Mouse (Mus musculus) kidney, adult 2 months (tissue): ENCODE measurements around the gene Krt8. TPM values are rescaled to one million over a fixed set of nuclear protein-coding genes. Genes with fewer than 3 reads are reported as not detected.
"Not testable (repeated sequence)": the region's sequence is repeated elsewhere in the genome, so short reads cannot be mapped to it uniquely, and the experiment has no call there.

Source experiments
- DNase-seq: peaks from one replicate; pipeline ENCODE4 v3.0.0; 2021
- H3K27ac ChIP-seq: fragments of 200-500 bp; 2 replicates; pipeline ENCODE4 v1.5.1; 2012; ENCODE audit warnings: low read depth, low read length, control low read depth, inconsistent platforms; ENCODE audit not compliant: insufficient read depth
- H3K27me3 ChIP-seq: fragments of 200-500 bp; replicated peaks from 2 replicates; pipeline ENCODE4 v1.6.1; 2012; ENCODE audit warnings: mild to moderate bottlenecking, moderate library complexity, low read length, inconsistent platforms; ENCODE audit not compliant: control insufficient read depth, insufficient read depth
- H3K36me3 ChIP-seq: fragments of 200-500 bp; 2 replicates; pipeline ENCODE4 v1.6.1; 2012; ENCODE audit warnings: mild to moderate bottlenecking, moderate library complexity, low read length, inconsistent platforms; ENCODE audit not compliant: control insufficient read depth, insufficient read depth
- H3K4me1 ChIP-seq: fragments of 200-500 bp; 2 replicates; pipeline ENCODE4 v1.6.1; 2011; ENCODE audit warnings: low read length; ENCODE audit not compliant: control insufficient read depth, insufficient read depth
- H3K4me3 ChIP-seq: fragments of 200-500 bp; 2 replicates; pipeline ENCODE4 v1.5.1; 2011; ENCODE audit warnings: mild to moderate bottlenecking, low read depth, low read length, control low read depth; ENCODE audit not compliant: insufficient read depth
- CTCF ChIP-seq: fragments of 200-500 bp; conservative IDR thresholded peaks from 2 replicates; pipeline ENCODE4 v1.5.1; 2011; ENCODE audit warnings: low read depth, mild to moderate bottlenecking, control low read depth, low read length, moderate library complexity, mixed read lengths; ENCODE audit not compliant: insufficient read depth, insufficient read length
- POLR2A ChIP-seq: fragments of 200-500 bp; IDR thresholded peaks from one replicate; pipeline ENCODE4 v1.6.1; 2011; ENCODE audit warnings: low read depth, low read length, control low read depth
- WGBS: fragments of 180-500 bp; shearing (Covaris S2); methylation state at CpG from one replicate; pipeline ENCODE4 v1.1.7; 2018; 5-methylcytosine and 5-hydroxymethylcytosine counted together
- polyA plus RNA-seq: library from polyadenylated mRNA; depleted of rRNA; stranded (reverse); fragments of >200 nt; gene quantifications from 2 replicates; pipeline ENCODE4 v1.2.3, GENCODE M21; 2012

The Krt8 gene
- polyA plus RNA-seq, 1 experiment = 82.8 TPM

DNA sequence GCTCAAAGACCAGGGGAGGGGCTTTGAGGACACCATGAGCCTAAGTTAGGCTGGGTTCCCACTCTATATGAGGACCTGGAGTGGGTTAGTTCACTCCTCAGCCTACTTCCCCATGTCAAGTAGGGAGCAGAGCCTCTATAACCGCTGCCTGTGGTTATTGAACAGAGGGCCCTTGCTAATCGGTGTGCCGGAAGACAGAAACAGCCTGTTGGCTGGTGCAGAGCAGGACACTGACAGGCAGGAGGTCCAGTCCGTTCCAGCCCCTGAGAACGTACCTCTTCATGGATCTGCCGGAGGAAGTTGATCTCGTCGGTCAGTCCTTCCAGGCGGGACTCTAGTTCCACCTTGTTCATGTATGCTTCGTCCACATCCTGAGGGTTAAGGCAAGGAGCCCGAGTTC lies 5.1 kb downstream of the Krt8 start:
- no peak overlapping the region for H3K4me3 ChIP-seq
- 83% methylated on average over 11 of the region's 11 CpGs for whole genome bisulfite sequencing
- TF ChIP-seq POLR2A = no peak
- TF ChIP-seq CTCF = no peak

DNA sequence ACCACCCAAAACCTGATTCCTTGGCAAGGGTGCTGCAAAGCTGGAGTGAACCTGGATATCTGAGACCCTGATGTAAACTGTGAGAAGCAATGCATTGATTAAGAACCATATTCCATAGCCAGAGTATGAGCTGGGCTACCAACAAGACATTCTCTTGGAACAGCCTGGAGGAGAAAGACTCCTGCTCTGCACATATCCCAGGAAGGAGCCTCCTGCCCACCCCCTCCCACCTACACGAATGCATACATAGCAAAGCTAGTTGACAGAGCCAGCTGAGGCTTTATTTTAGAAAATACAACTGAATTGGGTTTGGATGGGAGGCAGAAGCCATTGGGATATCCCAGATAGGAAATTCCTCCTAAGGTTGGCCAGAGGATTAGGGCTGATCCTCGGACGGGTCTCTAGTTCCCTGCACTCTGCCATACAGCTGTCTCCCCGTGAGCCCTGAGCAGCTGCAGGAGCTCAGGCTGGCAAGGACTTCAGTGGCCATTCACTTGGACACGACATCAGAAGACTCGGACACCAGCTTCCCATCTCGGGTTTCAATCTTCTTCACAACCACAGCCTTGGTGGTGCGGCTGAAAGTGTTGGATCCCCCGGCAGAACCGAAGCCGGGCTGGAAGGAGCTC lies 7.7 kb downstream of the Krt8 start:
- not testable (repeated sequence) for H3K4me1 ChIP-seq, H3K4me3 ChIP-seq, H3K27ac ChIP-seq, H3K27me3 ChIP-seq, H3K36me3 ChIP-seq, DNase-seq
- 77% methylated on average over 11 of the region's 11 CpGs for WGBS

More for the DNA sequence above, 5.1 kb downstream of the Krt8 start:
- no peak for DNase-seq
- Histone ChIP-seq H3K27me3 (no peaks in the 10 kb centered on the region), H3K4me1 (no peaks in the 10 kb centered on the region; the same call in 1 of the 2 replicates), H3K27ac (no peak overlapping the region), H3K36me3 (no peaks in the 10 kb centered on the region)

DNA sequence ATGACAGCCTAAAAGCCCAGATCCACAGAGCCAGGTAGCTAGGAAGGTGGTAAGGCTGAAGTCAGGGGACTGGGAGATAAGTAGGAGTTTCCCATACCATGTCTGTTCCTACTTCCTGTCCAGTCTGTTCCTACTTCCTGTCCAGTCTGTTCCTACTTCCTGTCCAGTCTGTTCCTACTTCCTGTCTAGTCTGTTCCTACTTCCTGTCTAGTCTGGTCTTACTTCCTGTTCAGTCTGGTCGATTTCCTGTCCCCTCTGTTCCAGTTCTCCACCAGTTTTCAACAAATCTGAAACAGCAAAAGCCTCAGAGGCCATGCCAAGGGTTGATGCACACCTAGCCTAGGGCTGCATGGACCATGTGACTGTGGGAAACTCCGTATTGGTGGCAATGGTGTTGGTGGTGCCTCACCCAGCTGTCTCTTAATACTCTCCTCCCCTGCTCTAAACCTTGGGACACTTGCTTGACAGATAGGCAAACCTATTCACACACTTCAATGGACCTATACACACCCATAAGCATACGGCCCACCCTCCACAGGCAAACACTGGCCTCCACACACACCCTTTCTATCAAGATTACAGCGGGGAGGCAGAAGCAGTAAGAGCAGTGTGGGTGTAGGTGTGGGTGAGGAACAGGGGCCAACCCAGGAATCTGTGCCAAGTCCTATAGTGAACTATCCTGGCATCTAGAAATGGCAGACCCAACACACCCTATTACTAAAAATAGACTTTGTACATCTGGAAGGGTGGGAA lies 8.6 kb downstream of the Krt8 start:
- no peak for DNase-seq
- Histone ChIP-seq H3K27me3 (no peaks in the 10 kb centered on the region), H3K4me3 (no peak overlapping the region), H3K36me3 (no peaks in the 10 kb centered on the region), H3K27ac (no peak overlapping the region), H3K4me1 (no peaks in the 10 kb centered on the region)
- WGBS = 88% methylated on average over 4 of the region's 4 CpGs
- TF ChIP-seq POLR2A (no peak), CTCF (no peak)

DNA sequence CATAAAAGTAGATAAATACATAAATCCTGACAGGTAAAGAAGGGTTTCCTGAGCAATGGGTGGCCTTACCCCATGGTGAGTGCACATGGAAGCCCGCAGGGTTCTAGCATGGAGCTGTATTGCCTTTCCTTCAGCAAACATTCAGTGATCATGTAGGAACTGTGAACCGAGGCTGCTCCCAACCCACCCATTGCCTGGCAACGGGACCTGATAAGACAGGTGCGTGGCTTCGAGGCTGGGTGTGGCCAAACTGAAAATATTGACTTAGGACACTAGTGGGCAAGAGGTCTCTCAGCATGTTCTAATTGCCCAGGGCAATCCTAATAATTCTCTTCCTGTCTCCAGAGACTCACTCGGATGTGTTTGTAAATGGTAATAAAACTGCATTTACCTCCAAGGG lies 9.9 kb downstream of the Krt8 start:
- Histone ChIP-seq H3K4me3 (no peak overlapping the region), H3K27me3 (no peaks in the 10 kb centered on the region), H3K4me1 (no peaks in the 10 kb centered on the region), H3K36me3 (no peaks in the 10 kb centered on the region), H3K27ac (no peak overlapping the region)
- TF ChIP-seq POLR2A = no peak
- no peak for TF ChIP-seq CTCF
- 91% methylated on average over 6 of the region's 6 CpGs for WGBS
- no peak for DNase-seq

DNA sequence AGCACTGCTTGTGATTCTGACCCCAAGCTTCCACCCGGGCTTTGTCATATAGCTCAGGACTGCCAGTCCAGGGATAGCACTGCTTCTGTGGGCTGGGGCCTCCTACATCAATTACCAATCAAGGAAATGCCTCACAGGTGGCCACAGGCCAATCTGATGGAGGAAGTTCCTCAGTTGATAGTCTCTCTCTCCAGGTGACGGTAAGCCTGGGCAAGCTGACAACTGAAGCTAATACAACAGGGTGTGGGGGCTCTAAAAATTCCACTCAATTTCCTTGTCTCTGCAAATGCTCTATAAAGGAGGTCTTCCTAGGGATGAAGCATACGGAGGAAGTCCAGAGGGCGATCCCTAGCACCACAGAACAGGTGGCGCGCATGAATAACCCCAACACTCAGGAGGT lies 13.3 kb downstream of the Krt8 start:
- no peak for DNase-seq
- Histone ChIP-seq H3K27ac (no peak overlapping the region), H3K36me3 (no peaks in the 10 kb centered on the region), H3K4me3 (no peak overlapping the region), H3K27me3 (no peaks in the 10 kb centered on the region), H3K4me1 (no peaks in the 10 kb centered on the region)
- TF ChIP-seq CTCF = no peak
- TF ChIP-seq POLR2A = no peak
- WGBS = 77% methylated on average over 6 of the region's 6 CpGs

DNA sequence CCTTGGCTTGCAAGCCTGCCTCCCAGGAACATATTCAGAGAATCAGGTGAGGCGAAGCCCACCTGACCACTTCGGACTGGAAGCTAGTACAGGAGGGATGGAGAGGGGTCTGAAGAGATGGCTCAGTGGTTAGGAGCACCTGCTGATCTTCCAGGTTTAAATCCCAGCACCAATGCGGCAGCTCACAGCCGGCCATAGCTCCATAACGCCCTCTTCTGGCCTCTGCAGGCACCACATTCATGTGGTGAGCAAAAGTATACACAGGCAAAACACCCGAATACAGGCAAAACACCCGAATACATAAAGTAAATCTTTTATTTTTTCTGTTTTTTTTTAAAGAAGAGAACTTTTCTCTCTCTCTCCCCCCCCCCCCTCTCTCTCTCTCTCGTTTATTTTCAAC lies 15.6 kb downstream of the Krt8 start:
- Histone ChIP-seq H3K36me3 (no peaks in the 10 kb centered on the region), H3K4me3 (no peak overlapping the region), H3K4me1 (0 out of 2 replicates have a peak, but pooled peaks cover 4% of the 10 kb centered on the region), H3K27me3 (no peaks in the 10 kb centered on the region), H3K27ac (no peak overlapping the region)
- WGBS = 68% methylated on average over 8 of the region's 8 CpGs
- TF ChIP-seq CTCF (no peak), POLR2A (no peak)
- no peak for DNase-seq

DNA sequence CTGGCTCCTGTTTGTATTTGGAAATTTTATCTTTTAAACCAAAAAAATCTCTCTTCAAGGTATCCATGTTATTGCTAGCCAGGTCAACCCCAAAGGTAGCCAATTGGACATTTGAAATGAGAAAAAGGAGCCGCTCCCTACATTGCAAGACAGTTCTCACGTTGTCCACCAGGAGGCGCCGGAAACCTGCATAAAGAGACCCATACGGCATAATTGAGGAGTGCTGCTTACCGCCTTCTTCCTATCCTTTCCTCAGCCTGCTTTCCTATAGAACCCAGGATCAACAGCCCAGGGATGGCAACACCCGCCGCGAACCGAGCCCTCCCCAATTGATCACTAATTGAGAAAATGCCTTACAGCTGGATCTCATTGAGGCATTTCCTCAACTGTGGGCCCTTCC lies 16.2 kb downstream of the Krt8 start:
- WGBS = under 1% methylated on average over 10 of the region's 10 CpGs

More for the DNA sequence above, 16.2 kb downstream of the Krt8 start:
- H3K4me3 ChIP-seq = no peak overlapping the region
- H3K36me3 ChIP-seq = no peaks in the 10 kb centered on the region
- 0 out of 2 replicates have a peak, but pooled peaks cover 4% of the 10 kb centered on the region for H3K4me1 ChIP-seq
- peak; percentile 84 for DNase-seq
- H3K27ac ChIP-seq = no peak overlapping the region
- peak; percentile 93 for TF ChIP-seq CTCF
- TF ChIP-seq POLR2A = no peak
- H3K27me3 ChIP-seq = no peaks in the 10 kb centered on the region
